24 mouse cellular contexts compared by ENCODE assay signal in the genomic region with DNA sequence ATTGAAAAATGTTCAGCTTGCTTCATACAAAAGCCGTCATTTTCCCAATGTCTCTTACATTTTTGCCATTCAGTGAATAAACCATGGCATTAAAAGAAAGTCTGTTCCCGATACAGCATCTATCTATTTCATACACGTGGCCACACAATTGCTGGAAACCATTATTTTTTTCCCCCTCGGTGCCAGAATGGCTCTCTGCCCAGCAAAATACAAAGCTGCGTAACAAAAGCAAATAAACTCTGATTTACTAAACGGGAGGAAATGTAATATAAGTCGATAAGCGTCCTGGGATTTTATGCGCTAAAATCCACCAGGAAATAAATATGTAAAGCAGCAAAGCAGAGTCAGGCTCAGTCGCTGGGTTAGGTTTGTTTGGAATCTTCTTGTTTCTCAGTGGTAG. TPM values are rescaled to one million over a fixed set of nuclear protein-coding genes. Genes with fewer than 3 reads are reported as not detected.
DNase-seq lines count a peak whose midpoint lies in the region; ATAC-seq and TF ChIP-seq lines count a peak whose summit lies in the region.
"Had no signal": no experiment of that assay in that cellular context is flagged by ENCODE, and none has a peak within 500 bp of the region (broad histone marks: within the 10 kb centered on the region; RNA-seq: fewer than 3 reads in every experiment).

No protein-coding gene starts in this region.

- H3K27me3 ChIP-seq in midbrain, embryonic 14.5 days (ENCODE audit: control insufficient read depth, insufficient read depth, low read length) = no peaks in the 10 kb centered on the region
- no peaks in the 10 kb centered on the region for H3K27me3 ChIP-seq in midbrain, embryonic 13.5 days
- H3K27me3 ChIP-seq: forebrain, embryonic 12.5 days had no signal

- H3K4me1 ChIP-seq in midbrain, embryonic 14.5 days (ENCODE audit: control insufficient read depth, insufficient read depth, low read length) = no peaks in the 10 kb centered on the region
- H3K4me1 ChIP-seq in midbrain, embryonic 13.5 days (replicated peaks) = no peaks in the 10 kb centered on the region
- H3K4me1 ChIP-seq: embryonic facial prominence, embryonic 13.5 days; forebrain, embryonic 10.5 days had no signal

- H3K4me3 ChIP-seq in gastrocnemius, adult 2 months = peak overlapping the region; percentile 7; the same call in 1 of the 2 replicates
- no peak overlapping the region for H3K4me3 ChIP-seq in midbrain, embryonic 14.5 days (replicated peaks; ENCODE audit: low read depth, low read length)
- H3K4me3 ChIP-seq in midbrain, embryonic 13.5 days (replicated peaks) = no peak overlapping the region
- H3K4me3 ChIP-seq: embryonic facial prominence, embryonic 13.5 days; forebrain, embryonic 10.5 days; forebrain, embryonic 12.5 days had no signal

- H3K36me3 ChIP-seq in midbrain, embryonic 14.5 days (ENCODE audit: control insufficient read depth, insufficient read depth, low read length) = no peaks in the 10 kb centered on the region
- no peaks in the 10 kb centered on the region for H3K36me3 ChIP-seq in midbrain, embryonic 13.5 days
- H3K36me3 ChIP-seq: embryonic facial prominence, embryonic 13.5 days; forebrain, embryonic 10.5 days; forebrain, embryonic 12.5 days had no signal

- H3K9ac ChIP-seq in midbrain, embryonic 14.5 days (replicated peaks; ENCODE audit: low read length) = no peak overlapping the region
- H3K9ac ChIP-seq in midbrain, embryonic 13.5 days (replicated peaks) = no peak overlapping the region
- H3K9ac ChIP-seq: embryonic facial prominence, embryonic 13.5 days; forebrain, embryonic 12.5 days had no signal

- H3K4me2 ChIP-seq in midbrain, embryonic 14.5 days (ENCODE audit: low read length) = no peak overlapping the region
- H3K4me2 ChIP-seq in midbrain, embryonic 13.5 days (replicated peaks) = no peak overlapping the region
- H3K4me2 ChIP-seq: embryonic facial prominence, embryonic 13.5 days; forebrain, embryonic 12.5 days had no signal

- no peaks in the 10 kb centered on the region for H3K9me3 ChIP-seq in midbrain, embryonic 14.5 days (ENCODE audit: control insufficient read depth, low read length)
- H3K9me3 ChIP-seq in midbrain, embryonic 13.5 days = no peaks in the 10 kb centered on the region
- H3K9me3 ChIP-seq: embryonic facial prominence, embryonic 13.5 days; forebrain, embryonic 10.5 days; forebrain, embryonic 12.5 days had no signal

- WGBS in midbrain, embryonic 14.5 days = 73% methylated on average over 10 of the region's 10 CpGs
- WGBS in midbrain, embryonic 13.5 days = 84% methylated on average over 10 of the region's 10 CpGs

- H3K27ac ChIP-seq in gastrocnemius, adult 2 months = no peak overlapping the region
- no peak overlapping the region for H3K27ac ChIP-seq in midbrain, embryonic 14.5 days (replicated peaks; ENCODE audit: low read depth, low read length)
- H3K27ac ChIP-seq in midbrain, embryonic 13.5 days = no peak overlapping the region
- H3K27ac ChIP-seq: embryonic facial prominence, embryonic 13.5 days; forebrain, embryonic 10.5 days; forebrain, embryonic 12.5 days had no signal

- ATAC-seq in midbrain, embryonic 14.5 days (ENCODE audit: low FRiP score, low TSS enrichment) = no peak
- no peak for ATAC-seq in midbrain, embryonic 13.5 days
- no peak for ATAC-seq in erythroid progenitor cell, adult 5-6 weeks (replicated peaks; ENCODE audit: low FRiP score, poor library complexity, severe bottlenecking)
- ATAC-seq: forebrain, embryonic 14.5 days; forebrain, embryonic 16.5 days had no signal

- DNase-seq in cerebellum, postnatal 14 days = peak; percentile 26 to 58
- no peak for DNase-seq in cerebellum, adult 8-10 months
- no peak for DNase-seq in gastrocnemius, adult 2 months
- no peak for DNase-seq in gastrocnemius, postnatal 25 days
- peak; percentile 20 for DNase-seq in midbrain, embryonic 14.5 days
- DNase-seq: adrenal gland, adult 2 months; adrenal gland, postnatal 10 days; adrenal gland, postnatal 25 days; cerebellum, adult 18-20 months; cerebellum, adult 9-10 months had no signal

- intact Hi-C loops in gastrocnemius, adult 2 months (cut with DNase I) = no loop called here

- no peak for TF ChIP-seq CTCF in gastrocnemius, adult 2 months (IDR thresholded peaks at IDR 0.05)

RNA-seq across cellular contexts. Expression of a gene that starts 59.6 kb away (rescaled TPM):
- not detected for total RNA-seq in gastrocnemius, adult 2 months (2021)
- not detected for total RNA-seq in gastrocnemius, postnatal 25 days (2021)
- not detected in 2 replicates for polyA plus RNA-seq in midbrain, embryonic 14.5 days (2014; fragmentation: Nextera tagmentation; extraction: Ambion mirVana)
- polyA plus RNA-seq in midbrain, embryonic 13.5 days (2015; fragmentation: Nextera tagmentation; extraction: Ambion mirVana) = not detected in 2 replicates
- not detected in 2 replicates for total RNA-seq in erythroid progenitor cell, adult 5-6 weeks (2015; ENCODE audit: low replicate concordance)
- total RNA-seq in erythroid progenitor cell, adult 5-6 weeks (2017; ENCODE audit: low replicate concordance) = not detected in 2 replicates
- total RNA-seq: adrenal gland, adult 2 months; adrenal gland, postnatal 10 days; adrenal gland, postnatal 25 days; adrenal gland, postnatal 4 days; ES-E14; MEL had no signal
- polyA plus RNA-seq: adrenal gland, adult 2 months; C2C12; cortical plate, adult 2 months; embryonic facial prominence, embryonic 11.5 days; embryonic facial prominence, embryonic 13.5 days; forebrain, embryonic 10.5 days; forebrain, embryonic 12.5 days; forebrain, embryonic 14.5 days; forebrain, embryonic 16.5 days; frontal cortex, adult 2 months had no signal

Comparison
In these comparisons a context has a peak if more than half of its experiments do, and no peak if none do; other contexts are left out.
1. DNase-seq: peak in cerebellum, postnatal 14 days (2 of 2) and midbrain, embryonic 14.5 days (single experiment); none in cerebellum, adult 8-10 months (single experiment), gastrocnemius, adult 2 months (single experiment) and gastrocnemius, postnatal 25 days (single experiment).